Mouse (Mus musculus): ENCODE data around the gene Dusp11. TPM values are rescaled to one million over a fixed set of nuclear protein-coding genes. Genes with fewer than 3 reads are reported as not detected.
"Not testable (repeated sequence)": the region's sequence is repeated elsewhere in the genome, so short reads cannot be mapped to it uniquely, and the experiment has no call there.

Dusp11 gene
- polyA plus RNA-seq, 1 experiment from 2014 or later: 50.4 TPM

- Histone ChIP-seq H3K4me1 (no peaks in the 10 kb centered on the region), H3K9me3 (replicated peaks) (no peaks in the 10 kb centered on the region), H3K4me3 (replicated peaks) (no peak overlapping the region), H3K27ac (replicated peaks) (no peak overlapping the region), H3K27me3 (no peaks in the 10 kb centered on the region), H3K9ac (no peak overlapping the region), H3K36me3 (peaks cover 10% of the 10 kb centered on the region; the same call in 1 of the 2 replicates), H3K4me2 (replicated peaks) (no peak overlapping the region)
- ATAC-seq (ENCODE audit: insufficient number of reproducible peaks, low FRiP score, low TSS enrichment, low read depth): no peak
- 66% methylated on average over 3 of the region's 3 CpGs for WGBS
Observed at GRCm38 (mm10) chr6:85935646-85936045, 25.8 kb downstream of the Dusp11 start.

- Histone ChIP-seq H3K4me3 (replicated peaks) (no peak overlapping the region), H3K27ac (replicated peaks) (no peak overlapping the region), H3K4me2 (replicated peaks) (no peak overlapping the region), H3K4me1 (no peaks in the 10 kb centered on the region), H3K36me3 (peaks cover 25% of the 10 kb centered on the region), H3K9me3 (replicated peaks) (no peaks in the 10 kb centered on the region), H3K9ac (no peak overlapping the region), H3K27me3 (no peaks in the 10 kb centered on the region)
- ATAC-seq (ENCODE audit: insufficient number of reproducible peaks, low FRiP score, low TSS enrichment, low read depth): no peak
- WGBS: 82% methylated on average over 8 of the region's 8 CpGs
Observed at GRCm38 (mm10) chr6:85934047-85934446, 27.4 kb downstream of the Dusp11 start.

GRCm38 (mm10) chr6:85929312-85929711 lies 32.2 kb downstream of the Dusp11 start:
- H3K27me3 ChIP-seq: no peaks in the 10 kb centered on the region
- no peaks in the 10 kb centered on the region for H3K9me3 ChIP-seq (replicated peaks)
- H3K4me1 ChIP-seq: no peaks in the 10 kb centered on the region
- WGBS: 68% methylated on average over 1 of the region's 1 CpGs
- H3K4me3 ChIP-seq (replicated peaks): no peak overlapping the region
- no peak overlapping the region for H3K27ac ChIP-seq (replicated peaks)
- no peak overlapping the region for H3K4me2 ChIP-seq (replicated peaks)
- peaks cover 65% of the 10 kb centered on the region for H3K36me3 ChIP-seq
- ATAC-seq (ENCODE audit: insufficient number of reproducible peaks, low FRiP score, low TSS enrichment, low read depth): no peak
- no peak overlapping the region for H3K9ac ChIP-seq

- no peak for ATAC-seq (ENCODE audit: insufficient number of reproducible peaks, low FRiP score, low TSS enrichment, low read depth)
- WGBS: 91% methylated on average over 9 of the region's 9 CpGs
- H3K36me3 ChIP-seq: peaks cover 68% of the 10 kb centered on the region
- no peaks in the 10 kb centered on the region for H3K4me1 ChIP-seq
- no peak overlapping the region for H3K9ac ChIP-seq
- H3K9me3 ChIP-seq (replicated peaks): no peaks in the 10 kb centered on the region
- H3K4me3 ChIP-seq (replicated peaks): no peak overlapping the region
- H3K27ac ChIP-seq (replicated peaks): no peak overlapping the region
- no peaks in the 10 kb centered on the region for H3K27me3 ChIP-seq
- H3K4me2 ChIP-seq (replicated peaks): no peak overlapping the region
Observed at GRCm38 (mm10) chr6:85927476-85928464, 33.7 kb downstream of the Dusp11 start.

- 87% methylated on average over 1 of the region's 1 CpGs for WGBS
- no peak for ATAC-seq (ENCODE audit: insufficient number of reproducible peaks, low FRiP score, low TSS enrichment, low read depth)
- Histone ChIP-seq H3K36me3 (peaks cover 76% of the 10 kb centered on the region), H3K9me3 (replicated peaks) (no peaks in the 10 kb centered on the region), H3K27ac (replicated peaks) (no peak overlapping the region), H3K4me1 (no peaks in the 10 kb centered on the region), H3K9ac (no peak overlapping the region), H3K4me3 (replicated peaks) (no peak overlapping the region), H3K27me3 (no peaks in the 10 kb centered on the region), H3K4me2 (replicated peaks) (no peak overlapping the region)
Observed at GRCm38 (mm10) chr6:85926709-85927108, 34.8 kb downstream of the Dusp11 start.

GRCm38 (mm10) chr6:85923643-85924042 lies 37.8 kb downstream of the Dusp11 start:
- WGBS: 95% methylated on average over 1 of the region's 1 CpGs
- Histone ChIP-seq H3K27me3 (no peaks in the 10 kb centered on the region), H3K9ac (no peak overlapping the region), H3K27ac (replicated peaks) (no peak overlapping the region), H3K4me1 (no peaks in the 10 kb centered on the region), H3K4me2 (replicated peaks) (no peak overlapping the region), H3K4me3 (replicated peaks) (no peak overlapping the region), H3K9me3 (replicated peaks) (no peaks in the 10 kb centered on the region), H3K36me3 (peaks cover 66% of the 10 kb centered on the region)
- ATAC-seq (ENCODE audit: insufficient number of reproducible peaks, low FRiP score, low TSS enrichment, low read depth): no peak

GRCm38 (mm10) chr6:85919401-85919800 lies 42.1 kb downstream of the Dusp11 start:
- ATAC-seq (ENCODE audit: insufficient number of reproducible peaks, low FRiP score, low TSS enrichment, low read depth): no peak
- Histone ChIP-seq H3K36me3 (peaks cover 29% of the 10 kb centered on the region; the same call in 1 of the 2 replicates), H3K4me3 (replicated peaks) (no peak overlapping the region), H3K27ac (replicated peaks) (no peak overlapping the region), H3K9ac (no peak overlapping the region), H3K27me3 (no peaks in the 10 kb centered on the region), H3K4me1 (peaks cover 5% of the 10 kb centered on the region), H3K9me3 (replicated peaks) (no peaks in the 10 kb centered on the region), H3K4me2 (replicated peaks) (no peak overlapping the region)
- 73% methylated on average over 4 of the region's 4 CpGs for WGBS

- H3K4me2 ChIP-seq (replicated peaks); H3K27ac ChIP-seq (replicated peaks); H3K27me3 ChIP-seq; H3K9me3 ChIP-seq (replicated peaks); ATAC-seq (ENCODE audit: insufficient number of reproducible peaks, low FRiP score, low TSS enrichment, low read depth); H3K4me1 ChIP-seq; H3K9ac ChIP-seq; H3K4me3 ChIP-seq (replicated peaks): not testable (repeated sequence)
- H3K36me3 ChIP-seq: peaks cover 24% of the 10 kb centered on the region; the same call in 1 of the 2 replicates
- whole genome bisulfite sequencing: 90% methylated on average over 3 of the region's 3 CpGs
Observed at GRCm38 (mm10) chr6:85918341-85918740, 43.1 kb downstream of the Dusp11 start.

GRCm38 (mm10) chr6:85916596-85916995 lies 44.9 kb downstream of the Dusp11 start:
- peaks cover 5% of the 10 kb centered on the region for H3K4me1 ChIP-seq
- no peak overlapping the region; the same call in 1 of the 2 replicates for H3K27ac ChIP-seq (replicated peaks)
- peak overlapping the region; percentile 67 for H3K4me2 ChIP-seq (replicated peaks)
- 79% methylated on average over 6 of the region's 6 CpGs for WGBS
- H3K4me3 ChIP-seq (replicated peaks): peak overlapping the region; percentile 57
- H3K9ac ChIP-seq: peak overlapping the region; percentile 59; the same call in 1 of the 2 replicates
- peaks cover 12% of the 10 kb centered on the region; the same call in 1 of the 2 replicates for H3K36me3 ChIP-seq
- no peaks in the 10 kb centered on the region for H3K9me3 ChIP-seq (replicated peaks)
- no peak for ATAC-seq (ENCODE audit: insufficient number of reproducible peaks, low FRiP score, low TSS enrichment, low read depth)
- H3K27me3 ChIP-seq: no peaks in the 10 kb centered on the region

- Histone ChIP-seq H3K4me2 (replicated peaks) (peak within 1 kb of the TSS; percentile 67), H3K4me3 (replicated peaks) (peak within 1 kb of the TSS; percentile 57), H3K9ac (peak within 1 kb of the TSS; percentile 59), H3K27ac (replicated peaks) (peak within 1 kb of the TSS; percentile 92)
- not testable (repeated sequence) for H3K27me3 ChIP-seq; H3K9me3 ChIP-seq (replicated peaks); H3K36me3 ChIP-seq; H3K4me1 ChIP-seq
- ATAC-seq (ENCODE audit: insufficient number of reproducible peaks, low FRiP score, low TSS enrichment, low read depth): peak; percentile 95
- under 1% methylated on average over 61 of the region's 61 CpGs for WGBS
Observed at GRCm38 (mm10) chr6:85915539-85916513, 45.6 kb downstream of the Dusp11 start, which contains the start of gene Nat8f1. Gene Nat8f1 (minus strand): TSS chr6:85915687.

GRCm38 (mm10) chr6:85915141-85915538 lies 46.3 kb downstream of the Dusp11 start:
- peak overlapping the region; percentile 59 for H3K9ac ChIP-seq
- H3K9me3 ChIP-seq (replicated peaks): no peaks in the 10 kb centered on the region
- no peaks in the 10 kb centered on the region for H3K27me3 ChIP-seq
- WGBS: 2% methylated on average over 11 of the region's 11 CpGs
- peaks cover 5% of the 10 kb centered on the region for H3K4me1 ChIP-seq
- peak overlapping the region; percentile 57 for H3K4me3 ChIP-seq (replicated peaks)
- H3K4me2 ChIP-seq (replicated peaks): peak overlapping the region; percentile 67
- ATAC-seq (ENCODE audit: insufficient number of reproducible peaks, low FRiP score, low TSS enrichment, low read depth): no peak
- H3K27ac ChIP-seq (replicated peaks): peak overlapping the region; percentile 92
- no peaks in the 10 kb centered on the region for H3K36me3 ChIP-seq

All from embryonic facial prominence, embryonic 15.5 days (tissue).